Mouse (Mus musculus) E14TG2a.4 (cell line): ENCODE data around the gene Aida.

Experiments used
- H3K27me3 ChIP-seq: 2 replicates; pipeline ENCODE4 v1.6.1; 2014; ENCODE audit warnings: low read length, control low read depth; ENCODE audit not compliant: insufficient read depth
- H3K36me3 ChIP-seq: 2 replicates; pipeline ENCODE4 v1.6.1; 2014; ENCODE audit warnings: low read length, control low read depth; ENCODE audit not compliant: insufficient read depth
- H3K4me1 ChIP-seq: replicated peaks from 2 replicates; pipeline ENCODE4 v1.6.1; 2014; ENCODE audit warnings: low read depth, low read length, control low read depth
- H3K4me3 ChIP-seq: replicated peaks from 2 replicates; pipeline ENCODE4 v1.5.1; 2014; ENCODE audit warnings: mild to moderate bottlenecking, low read length
- H3K9me3 ChIP-seq: 2 replicates; pipeline ENCODE4 v1.6.1; 2014; ENCODE audit warnings: low read length, control low read depth
- CTCF ChIP-seq: conservative IDR thresholded peaks from 2 replicates; pipeline ENCODE4 v1.5.1; 2014; ENCODE audit warnings: low read length
- NANOG ChIP-seq: IDR thresholded peaks from 2 replicates; pipeline ENCODE4 v1.6.1; 2014; ENCODE audit warnings: borderline replicate concordance, low read length, mixed read lengths
- POU5F1 ChIP-seq: IDR thresholded peaks from 2 replicates; pipeline ENCODE4 v1.6.1; 2014; ENCODE audit warnings: low read length, borderline replicate concordance

Aida gene

GRCm38 (mm10) chr1:183296465-183296864, at the start of gene Aida:
Gene Aida (plus strand): TSS chr1:183296590.
- peaks cover 12% of the 10 kb centered on the region; the same call in 1 of the 2 replicates for H3K4me1 ChIP-seq
- H3K9me3 ChIP-seq: no peaks in the 10 kb centered on the region
- TF ChIP-seq NANOG (no peak), CTCF (no peak), POU5F1 (no peak)
- H3K27me3 ChIP-seq: no peaks in the 10 kb centered on the region
- peak within 1 kb of the TSS; percentile 84 for H3K4me3 ChIP-seq
- H3K36me3 ChIP-seq: peaks cover 26% of the 10 kb centered on the region

GRCm38 (mm10) chr1:183248144-183248543, 48.2 kb upstream of the Aida start:
- H3K4me3 ChIP-seq: no peak overlapping the region
- no peaks in the 10 kb centered on the region for H3K36me3 ChIP-seq
- no peaks in the 10 kb centered on the region for H3K4me1 ChIP-seq
- peaks cover 8% of the 10 kb centered on the region; the same call in 1 of the 2 replicates for H3K27me3 ChIP-seq
- TF ChIP-seq POU5F1 (no peak), NANOG (no peak), CTCF (no peak)
- H3K9me3 ChIP-seq: no peaks in the 10 kb centered on the region

- no peak overlapping the region for H3K4me3 ChIP-seq
- no peaks in the 10 kb centered on the region for H3K4me1 ChIP-seq
- TF ChIP-seq CTCF (no peak), POU5F1 (no peak), NANOG (no peak)
- no peaks in the 10 kb centered on the region for H3K36me3 ChIP-seq
- H3K9me3 ChIP-seq: no peaks in the 10 kb centered on the region
- H3K27me3 ChIP-seq: peaks cover 8% of the 10 kb centered on the region; the same call in 1 of the 2 replicates
Measured at GRCm38 (mm10) chr1:183250612-183251011, 45.8 kb upstream of the Aida start.

GRCm38 (mm10) chr1:183251818-183252217, 44.6 kb upstream of the Aida start:
- no peak for TF ChIP-seq POU5F1
- TF ChIP-seq CTCF: no peak
- TF ChIP-seq NANOG: no peak
- H3K27me3 ChIP-seq: peaks cover 8% of the 10 kb centered on the region; the same call in 1 of the 2 replicates
- H3K4me1 ChIP-seq: no peaks in the 10 kb centered on the region
- no peaks in the 10 kb centered on the region for H3K36me3 ChIP-seq
- H3K9me3 ChIP-seq: no peaks in the 10 kb centered on the region
- no peak overlapping the region for H3K4me3 ChIP-seq

GRCm38 (mm10) chr1:183252574-183252973, 43.8 kb upstream of the Aida start:
- Histone ChIP-seq H3K4me1 (no peaks in the 10 kb centered on the region), H3K9me3 (no peaks in the 10 kb centered on the region), H3K4me3 (no peak overlapping the region), H3K27me3 (peaks cover 8% of the 10 kb centered on the region; the same call in 1 of the 2 replicates), H3K36me3 (no peaks in the 10 kb centered on the region)
- TF ChIP-seq POU5F1: no peak
- TF ChIP-seq NANOG: no peak
- TF ChIP-seq CTCF: no peak

GRCm38 (mm10) chr1:183264145-183265008, 32.0 kb upstream of the Aida start:
- H3K9me3 ChIP-seq: peaks cover 14% of the 10 kb centered on the region
- TF ChIP-seq NANOG (no peak), POU5F1 (no peak), CTCF (no peak)
- no peaks in the 10 kb centered on the region; the same call in 1 of the 2 replicates for H3K27me3 ChIP-seq
- no peaks in the 10 kb centered on the region for H3K36me3 ChIP-seq
- no peak overlapping the region for H3K4me3 ChIP-seq
- peaks cover 4% of the 10 kb centered on the region; the same call in 1 of the 2 replicates for H3K4me1 ChIP-seq

GRCm38 (mm10) chr1:183265921-183266467, 30.4 kb upstream of the Aida start:
- no peak for TF ChIP-seq CTCF
- no peak for TF ChIP-seq NANOG
- no peak for TF ChIP-seq POU5F1
- Histone ChIP-seq H3K36me3 (no peaks in the 10 kb centered on the region), H3K4me1 (peaks cover 4% of the 10 kb centered on the region; the same call in 1 of the 2 replicates), H3K4me3 (no peak overlapping the region), H3K9me3 (peaks cover 14% of the 10 kb centered on the region), H3K27me3 (no peaks in the 10 kb centered on the region; the same call in 1 of the 2 replicates)

GRCm38 (mm10) chr1:183267666-183268065, 28.7 kb upstream of the Aida start:
- H3K27me3 ChIP-seq: no peaks in the 10 kb centered on the region; the same call in 1 of the 2 replicates
- no peak overlapping the region for H3K4me3 ChIP-seq
- H3K4me1 ChIP-seq: peaks cover 5% of the 10 kb centered on the region; the same call in 1 of the 2 replicates
- peaks cover 14% of the 10 kb centered on the region for H3K9me3 ChIP-seq
- no peaks in the 10 kb centered on the region for H3K36me3 ChIP-seq
- TF ChIP-seq CTCF (no peak), POU5F1 (no peak), NANOG (no peak)
